Mouse (Mus musculus): ENCODE data around the gene Slc13a2. TPM values are rescaled to one million over a fixed set of nuclear protein-coding genes. Genes with fewer than 3 reads are reported as not detected.
A peak's percentile ranks its signal among the peaks of the same experiment; 100 is the strongest.

Gene Slc13a2
- total RNA-seq (2021), result not detected
- long read RNA-seq, experiment 1, result 0 reads
- long read RNA-seq, experiment 2, result 0 reads

GRCm38 (mm10) chr11:78422055-78422819 is at the start of gene Slc13a2:
Gene Slc13a2 (minus strand): TSS chr11:78422217.
- intact Hi-C loops (cut with DNase I), result no loop called here
- DNase-seq, result no peak

DNA sequence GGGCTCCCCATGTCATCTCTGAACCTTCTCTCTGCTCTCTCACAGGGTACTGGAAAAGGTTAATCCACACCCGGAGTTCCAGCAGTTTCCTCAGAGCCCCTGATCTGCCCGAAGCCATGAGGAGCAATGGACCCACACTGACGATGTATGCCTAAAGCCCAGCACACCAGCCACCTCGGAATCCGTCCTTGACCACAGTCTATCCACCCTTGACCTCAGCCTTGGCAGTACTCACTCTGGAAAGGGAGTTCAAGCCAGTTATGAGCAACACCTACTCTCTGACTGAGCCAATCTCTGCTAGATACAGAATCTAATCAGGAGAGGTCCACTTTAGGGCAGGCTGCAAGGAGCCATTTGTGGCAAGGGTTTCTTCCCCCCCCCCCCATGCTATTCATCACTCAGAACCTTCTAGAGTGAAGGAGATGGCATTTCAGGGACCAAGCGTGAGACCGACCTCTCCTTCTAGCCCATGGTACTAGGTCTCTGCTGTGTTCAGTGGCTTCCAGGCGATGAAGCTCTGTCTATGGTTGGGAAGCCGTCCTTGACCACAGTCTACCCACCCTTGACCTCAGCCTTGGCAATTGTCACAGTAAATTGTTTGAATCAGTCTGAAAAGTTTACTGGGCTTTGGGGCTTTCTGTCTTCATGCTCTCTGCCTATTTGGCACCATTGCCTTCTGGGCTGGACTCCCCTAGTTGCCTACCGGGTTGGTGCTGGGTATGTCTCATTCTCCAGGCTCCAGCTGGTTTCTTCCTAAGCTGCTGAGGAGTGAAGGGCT is 49.5 kb upstream of the Slc13a2 start:
- intact Hi-C loops (cut with DNase I), result no loop called here

DNA sequence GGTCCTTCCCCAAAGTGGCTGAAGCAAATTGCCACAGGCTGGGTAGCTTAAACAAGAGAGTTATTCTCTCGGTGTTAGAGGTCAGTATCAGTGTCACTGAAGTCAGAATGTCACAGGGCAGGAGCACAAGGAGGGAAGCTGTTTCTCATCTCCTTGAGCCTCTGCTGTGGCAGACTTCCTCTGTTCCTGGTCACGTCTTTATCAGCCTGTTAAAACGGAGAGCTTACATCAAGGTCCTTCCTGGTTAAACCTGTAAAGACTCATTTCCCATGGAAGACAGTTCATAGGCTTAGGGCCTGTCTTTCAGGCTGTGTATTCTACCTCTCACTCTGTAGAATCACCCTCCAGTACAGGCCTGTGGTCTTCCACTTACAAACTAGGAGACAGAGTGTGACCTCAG is 45.9 kb upstream of the Slc13a2 start:
- DNase-seq, result no peak
- intact Hi-C loops (cut with DNase I), result no loop called here

More for the DNA sequence above, 49.5 kb upstream of the Slc13a2 start:
- DNase-seq, result no peak

DNA sequence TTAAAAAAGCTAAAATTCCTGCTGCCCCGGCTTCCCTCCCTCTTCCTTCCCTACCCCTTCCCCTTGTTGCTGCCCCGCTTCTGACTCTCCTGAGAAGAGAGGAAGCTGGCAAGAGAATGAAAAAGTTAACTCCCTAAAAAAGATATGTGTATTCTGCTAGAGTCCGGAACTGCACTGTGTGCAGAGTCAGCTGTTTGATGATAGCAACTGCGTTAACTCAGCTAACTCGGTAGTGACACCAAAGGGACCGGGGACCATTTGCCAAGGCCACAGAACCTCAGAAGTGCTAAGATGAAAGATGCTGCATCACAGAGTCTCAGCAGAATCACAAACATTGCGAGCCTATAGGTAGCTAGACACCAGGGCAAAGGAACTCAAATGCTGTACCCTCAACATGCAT is 45.5 kb upstream of the Slc13a2 start:
- DNase-seq, result no peak
- intact Hi-C loops (cut with DNase I), result no loop called here

DNA sequence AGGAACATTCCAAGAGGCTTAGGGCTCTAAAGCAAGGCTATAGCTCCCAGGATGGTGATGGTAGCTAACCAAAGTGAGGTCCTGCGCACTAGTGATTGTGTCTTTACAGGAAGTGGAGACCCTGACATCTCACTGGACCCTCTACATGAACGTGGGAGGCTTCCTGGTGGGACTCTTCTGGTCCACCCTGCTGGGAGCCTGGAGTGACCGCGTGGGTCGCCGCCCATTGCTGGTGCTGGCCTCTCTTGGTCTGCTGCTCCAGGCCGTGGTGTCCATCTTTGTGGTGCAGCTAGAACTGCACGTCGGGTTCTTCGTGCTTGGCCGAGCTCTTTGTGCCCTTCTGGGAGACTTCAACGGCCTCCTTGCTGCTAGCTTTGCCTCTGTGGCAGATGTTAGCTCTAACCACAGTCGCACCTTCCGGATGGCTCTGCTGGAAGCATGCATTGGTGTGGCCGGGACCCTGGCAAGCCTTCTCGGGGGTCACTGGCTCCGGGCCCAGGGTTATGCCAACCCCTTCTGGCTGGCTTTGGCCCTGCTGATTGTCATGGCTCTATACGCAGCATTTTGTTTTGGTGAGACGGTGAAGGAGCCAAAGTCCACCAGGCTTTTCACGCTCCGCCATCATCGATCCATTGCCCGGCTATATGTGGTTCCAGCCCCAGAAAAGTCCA is 44.4 kb upstream of the Slc13a2 start:
- peak in 1 of 2 experiments; percentile 4 for DNase-seq
- intact Hi-C loops (cut with DNase I), result no loop called here

GRCm38 (mm10) chr11:78465568-78466180 is 43.7 kb upstream of the Slc13a2 start, which contains the start of gene Slc46a1:
Gene Slc46a1 (plus strand): TSS chr11:78465697.
- intact Hi-C loops (cut with DNase I), result no loop called here
- peak; percentile 84 to 89 for DNase-seq

GRCm38 (mm10) chr11:78465116-78465515 is 43.1 kb upstream of the Slc13a2 start:
- no peak for DNase-seq
- intact Hi-C loops (cut with DNase I), result no loop called here

GRCm38 (mm10) chr11:78463286-78464036 is 41.4 kb upstream of the Slc13a2 start:
- no peak for DNase-seq
- intact Hi-C loops (cut with DNase I), result no loop called here

DNA sequence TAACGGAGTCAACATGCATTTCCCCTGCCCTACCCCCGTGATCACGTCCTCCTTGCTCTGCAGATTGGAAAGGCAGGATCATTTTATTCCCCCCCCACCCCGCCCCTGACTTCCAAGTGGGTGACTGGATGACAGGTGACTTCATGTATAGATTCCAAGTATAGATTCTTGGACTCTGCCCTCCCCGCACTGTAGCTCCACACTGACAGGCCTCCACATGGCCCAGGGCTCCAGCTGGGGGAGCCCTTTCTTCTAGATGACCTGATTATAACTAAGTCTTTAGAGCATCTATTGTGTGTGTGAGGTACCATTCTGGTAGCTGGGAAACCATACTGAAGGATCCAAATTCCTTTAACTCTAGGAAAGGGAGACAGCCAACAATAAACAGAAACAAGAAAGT is 40.7 kb upstream of the Slc13a2 start:
- intact Hi-C loops (cut with DNase I), result no loop called here
- no peak for DNase-seq

GRCm38 (mm10) chr11:78461894-78462293 is 39.9 kb upstream of the Slc13a2 start:
- DNase-seq, result no peak
- intact Hi-C loops (cut with DNase I), result no loop called here

GRCm38 (mm10) chr11:78458740-78459139 is 36.7 kb upstream of the Slc13a2 start:
- DNase-seq, result no peak
- intact Hi-C loops (cut with DNase I), result no loop called here

DNA sequence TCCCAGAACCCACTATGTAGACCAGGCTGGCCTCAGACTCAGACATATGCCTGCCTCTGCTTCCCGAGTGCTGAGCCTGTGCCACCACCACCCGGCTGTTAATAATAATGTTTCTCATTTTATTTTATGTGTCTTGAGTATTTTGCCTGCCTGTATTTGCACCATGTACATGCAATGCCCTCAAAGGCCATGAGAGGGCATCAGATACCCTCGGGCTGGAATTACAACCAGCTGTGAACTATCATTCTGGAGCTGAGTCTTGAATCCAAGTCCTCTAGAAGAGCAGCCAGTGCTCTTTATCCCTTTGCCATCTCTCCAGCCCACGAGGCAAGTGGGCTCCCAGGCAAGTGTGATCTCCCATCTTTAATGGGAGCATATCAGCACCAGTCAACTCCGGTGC is 33.3 kb upstream of the Slc13a2 start:
- peak; percentile 26 to 56 for DNase-seq
- intact Hi-C loops (cut with DNase I), result no loop called here

DNA sequence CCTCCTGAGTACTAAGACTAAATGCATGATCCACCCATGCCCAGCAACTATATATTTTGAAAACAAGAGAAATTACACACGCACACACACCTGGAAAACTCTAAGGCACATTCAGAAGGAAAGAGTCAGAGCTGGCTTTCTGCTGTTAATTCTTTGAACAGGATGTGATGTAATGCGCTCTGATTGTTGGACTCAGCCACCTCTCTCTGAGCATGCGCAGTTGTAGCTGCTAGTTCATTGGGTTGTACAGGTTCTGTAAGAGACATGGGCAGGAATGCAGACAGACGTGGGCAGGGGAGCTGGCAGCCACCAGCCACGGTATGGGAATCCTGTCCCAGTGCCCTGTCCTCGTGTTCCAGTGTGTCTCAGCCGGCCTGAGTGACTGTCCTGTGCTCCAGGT is 32.3 kb upstream of the Slc13a2 start:
- no peak for DNase-seq

GRCm38 (mm10) chr11:78453675-78454074 is 31.7 kb upstream of the Slc13a2 start:
- intact Hi-C loops (cut with DNase I), result loop anchor here (5.0 kb wide), 1 partner anchor 91 kb away; no protein-coding TSS in a partner anchor

More for the DNA sequence above, 32.3 kb upstream of the Slc13a2 start:
- intact Hi-C loops (cut with DNase I), result loop anchor here (5.0 kb wide), 1 partner anchor 92 kb away; no protein-coding TSS in a partner anchor

GRCm38 (mm10) chr11:78450337-78450736 is 28.3 kb upstream of the Slc13a2 start:
- intact Hi-C loops (cut with DNase I), result loop anchor here (5.0 kb wide), 1 partner anchor 88 kb away; no protein-coding TSS in a partner anchor
- no peak for DNase-seq

More at GRCm38 (mm10) chr11:78453675-78454074, 31.7 kb upstream of the Slc13a2 start:
- DNase-seq, result peak; percentile 56 to 75

DNA sequence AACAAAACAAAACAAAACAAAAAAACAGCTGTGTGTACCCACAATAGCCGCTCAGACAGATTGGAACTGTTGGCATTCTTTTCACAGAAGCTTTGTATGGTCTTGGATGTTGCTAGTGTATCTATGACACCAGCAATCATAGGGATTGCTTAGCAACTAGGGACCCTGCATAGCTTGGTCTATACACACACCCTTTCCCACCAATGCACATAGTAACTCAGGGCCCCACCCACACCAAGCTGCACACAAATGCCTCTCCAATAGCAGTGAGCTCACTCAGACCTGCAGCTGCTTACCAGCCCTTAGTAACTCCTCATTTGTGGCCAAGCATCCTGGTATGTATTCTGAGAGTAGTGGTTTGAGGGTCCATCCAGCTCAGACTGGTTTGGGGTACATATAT is 26.2 kb upstream of the Slc13a2 start:
- intact Hi-C loops (cut with DNase I), result no loop called here
- DNase-seq, result no peak

DNA sequence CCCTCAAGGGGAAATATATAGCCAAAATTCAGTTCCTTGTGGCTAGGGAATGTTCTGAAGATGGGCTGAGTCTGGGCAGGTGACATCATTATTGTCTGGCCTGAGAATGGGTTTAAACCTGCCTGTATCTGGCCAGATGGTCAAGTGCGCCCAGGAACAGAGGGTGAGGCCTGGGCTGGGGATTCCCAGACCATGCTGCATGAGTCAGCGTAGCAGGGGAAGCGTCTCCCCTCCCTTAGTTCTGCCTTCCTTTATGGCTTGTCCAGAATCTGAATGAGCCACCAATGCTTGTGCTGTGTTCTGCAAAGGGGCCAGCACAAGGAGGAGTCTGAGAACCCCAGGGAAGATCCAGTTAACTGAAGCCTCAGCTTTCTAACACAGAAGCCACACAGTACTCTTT is 25.2 kb upstream of the Slc13a2 start:
- intact Hi-C loops (cut with DNase I), result no loop called here
- no peak for DNase-seq

DNA sequence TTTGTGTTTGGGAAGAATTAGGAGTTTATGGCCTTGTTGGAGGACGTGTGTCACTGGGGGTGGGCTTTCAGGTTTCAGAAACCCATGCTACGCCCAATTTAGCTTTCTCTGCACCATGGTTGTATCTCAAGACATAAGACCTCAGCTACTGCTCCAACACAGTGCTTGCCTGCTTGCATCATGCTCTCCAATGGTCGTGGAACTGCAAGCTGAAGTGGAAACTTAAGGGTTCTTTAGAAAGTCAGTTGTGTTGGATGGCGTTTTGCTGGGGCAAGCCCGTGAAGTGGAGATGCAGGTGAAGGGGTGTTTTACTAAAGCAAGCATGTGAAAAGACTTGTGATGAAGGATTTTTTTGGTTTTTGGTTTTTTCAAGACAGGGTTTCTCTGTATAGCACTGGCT is 21.1 kb upstream of the Slc13a2 start:
- DNase-seq, result no peak
- intact Hi-C loops (cut with DNase I), result no loop called here

GRCm38 (mm10) chr11:78438399-78438930 is 16.4 kb upstream of the Slc13a2 start:
- DNase-seq, result no peak
- intact Hi-C loops (cut with DNase I), result no loop called here
